Mouse (Mus musculus) forebrain, embryonic 13.5 days (tissue): ENCODE results near the gene Hist3h2a. TPM values are rescaled to one million over a fixed set of nuclear protein-coding genes. Genes with fewer than 3 reads are reported as not detected.
A peak's percentile ranks its signal among the peaks of the same experiment; 100 is the strongest.

ENCODE experiments used
- ATAC-seq: fragments of 200-750 bp; cut with Nextera tagmentation; 2 replicates; pipeline ENCODE4 v1.8.0; 2017
- H3K27ac ChIP-seq: fragments of 300-500 bp; sonication (generic); 2 replicates; pipeline ENCODE4 v1.5.1; 2015; ENCODE audit warnings: inconsistent platforms, mild to moderate bottlenecking, moderate library complexity
- H3K27me3 ChIP-seq: fragments of 300-500 bp; sonication (generic); 2 replicates; pipeline ENCODE4 v1.6.1; 2015; ENCODE audit warnings: mild to moderate bottlenecking, inconsistent platforms
- H3K36me3 ChIP-seq: fragments of 300-500 bp; sonication (generic); 2 replicates; pipeline ENCODE4 v1.6.1; 2015; ENCODE audit warnings: mild to moderate bottlenecking, inconsistent platforms; ENCODE audit not compliant: poor library complexity, severe bottlenecking
- H3K4me1 ChIP-seq: fragments of 300-500 bp; sonication (generic); 2 replicates; pipeline ENCODE4 v1.6.1; 2015; ENCODE audit warnings: inconsistent platforms
- H3K4me2 ChIP-seq: fragments of 300-500 bp; sonication (generic); 2 replicates; pipeline ENCODE4 v1.6.1; 2015; ENCODE audit warnings: inconsistent platforms, mild to moderate bottlenecking, moderate library complexity
- H3K4me3 ChIP-seq: fragments of 300-500 bp; sonication (generic); 2 replicates; pipeline ENCODE4 v1.5.1; 2015; ENCODE audit warnings: mild to moderate bottlenecking, inconsistent platforms
- H3K9ac ChIP-seq: fragments of 300-500 bp; sonication (generic); 2 replicates; pipeline ENCODE4 v1.6.1; 2015; ENCODE audit warnings: mild to moderate bottlenecking, inconsistent platforms
- H3K9me3 ChIP-seq: fragments of 300-500 bp; sonication (generic); replicated peaks from 2 replicates; pipeline ENCODE4 v1.6.1; 2016; ENCODE audit warnings: inconsistent platforms
- WGBS: fragments of 180-500 bp; shearing (Covaris S2); methylation state at CpG from one replicate; pipeline ENCODE4 v1.1.7; 2015; 5-methylcytosine and 5-hydroxymethylcytosine counted together
- polyA plus RNA-seq: library from polyadenylated mRNA; unstranded; fragments of >200 nt; fragmentation: Nextera tagmentation; extraction: Ambion mirVana; gene quantifications from 2 replicates; pipeline ENCODE4 v1.2.1, GENCODE M21; 2015

The Hist3h2a gene
- polyA plus RNA-seq, 1 experiment from 2014 or later: 132 TPM

DNA sequence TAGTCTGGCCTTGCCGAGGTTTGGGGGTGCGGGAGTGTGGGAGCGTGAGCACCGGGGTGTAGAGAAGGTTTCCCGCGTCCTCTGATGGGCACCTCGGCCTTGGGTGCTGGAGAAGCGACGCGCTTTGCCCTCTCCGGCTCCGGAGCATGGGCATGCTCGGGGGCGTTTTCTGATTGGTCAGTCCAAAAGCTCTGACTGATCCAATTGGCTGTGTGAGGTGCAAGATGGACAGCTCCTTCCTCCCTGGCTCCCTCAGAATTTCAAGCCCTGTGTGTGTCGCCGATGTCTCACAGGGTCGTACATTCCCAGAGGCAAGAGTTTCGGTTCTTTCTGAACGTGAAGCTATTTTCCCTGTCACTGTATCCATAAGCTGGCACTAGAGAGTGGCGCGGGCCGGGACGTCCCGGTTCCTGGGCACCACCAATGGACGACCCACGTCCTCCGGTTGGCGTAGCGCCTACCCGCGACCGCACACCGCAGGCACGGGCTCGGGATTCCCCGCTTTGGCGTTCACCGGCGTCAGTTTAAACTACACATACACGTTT lies 5.5 kb downstream of the Hist3h2a start:
- H3K36me3 ChIP-seq: peaks cover 12% of the 10 kb centered on the region
- peak; percentile 86 for ATAC-seq
- peaks cover 6% of the 10 kb centered on the region; the same call in 1 of the 2 replicates for H3K9me3 ChIP-seq
- peak overlapping the region; percentile 74 for H3K4me2 ChIP-seq
- H3K4me3 ChIP-seq: peak overlapping the region; percentile 49
- H3K4me1 ChIP-seq: peaks cover 43% of the 10 kb centered on the region
- H3K27ac ChIP-seq: peak overlapping the region; percentile 68
- 3% methylated on average over 40 of the region's 40 CpGs for WGBS
- H3K27me3 ChIP-seq: peaks cover 3% of the 10 kb centered on the region; the same call in 1 of the 2 replicates
- peak overlapping the region; percentile 75 for H3K9ac ChIP-seq

DNA sequence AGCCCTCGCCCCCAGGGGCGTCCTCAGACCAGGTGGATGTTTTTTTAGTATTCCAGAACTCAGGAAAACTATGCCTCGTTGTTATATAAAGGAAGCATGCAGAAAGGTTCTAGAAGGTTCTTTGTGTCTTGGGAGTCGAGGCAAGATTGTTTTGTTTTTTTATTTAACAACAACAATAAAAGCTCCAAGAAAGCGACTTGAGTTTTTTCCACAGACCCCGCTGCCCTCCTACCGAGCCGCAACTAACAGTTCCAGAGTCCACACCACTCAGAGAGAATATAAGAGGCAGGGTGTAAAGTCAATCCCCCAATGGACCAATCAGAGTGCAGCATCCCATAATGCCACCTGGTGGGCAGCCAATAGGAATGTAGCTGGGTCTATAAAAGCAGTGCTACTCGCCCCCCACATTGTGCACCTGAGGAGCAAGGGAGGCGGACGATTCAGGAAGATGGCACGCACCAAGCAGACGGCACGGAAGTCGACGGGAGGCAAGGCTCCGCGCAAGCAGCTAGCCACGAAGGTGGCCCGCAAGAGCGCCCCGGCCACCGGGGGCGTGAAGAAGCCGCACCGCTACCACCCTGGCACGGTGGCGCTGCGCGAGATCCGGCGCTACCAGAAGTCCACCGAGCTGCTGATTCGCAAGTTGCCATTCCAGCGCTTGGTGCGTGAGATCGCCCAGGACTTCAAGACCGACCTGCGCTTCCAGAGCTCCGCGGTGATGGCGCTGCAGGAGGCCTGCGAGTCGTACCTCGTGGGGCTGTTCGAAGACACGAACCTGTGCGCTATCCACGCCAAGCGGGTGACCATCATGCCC lies 7.1 kb downstream of the Hist3h2a start:
- no peak for ATAC-seq
- Histone ChIP-seq H3K27me3 (peaks cover 3% of the 10 kb centered on the region; the same call in 1 of the 2 replicates), H3K36me3 (peaks cover 12% of the 10 kb centered on the region), H3K9me3 (peaks cover 6% of the 10 kb centered on the region; the same call in 1 of the 2 replicates), H3K27ac (no peak overlapping the region), H3K9ac (no peak overlapping the region), H3K4me1 (peaks cover 36% of the 10 kb centered on the region), H3K4me3 (no peak overlapping the region), H3K4me2 (no peak overlapping the region)
- 69% methylated on average over 50 of the region's 50 CpGs for WGBS

- no peak overlapping the region for H3K4me3 ChIP-seq
- H3K27me3 ChIP-seq: peaks cover 3% of the 10 kb centered on the region; the same call in 1 of the 2 replicates
- H3K9ac ChIP-seq: no peak overlapping the region
- peaks cover 16% of the 10 kb centered on the region for H3K4me1 ChIP-seq
- H3K27ac ChIP-seq: no peak overlapping the region
- H3K36me3 ChIP-seq: peaks cover 9% of the 10 kb centered on the region; the same call in 1 of the 2 replicates
- no peak overlapping the region for H3K4me2 ChIP-seq
- ATAC-seq: no peak
- WGBS: 33% methylated on average over 17 of the region's 17 CpGs
- peaks cover 6% of the 10 kb centered on the region; the same call in 1 of the 2 replicates for H3K9me3 ChIP-seq
Observed at GRCm38 (mm10) chr11:58963543-58963942, 9.1 kb downstream of the Hist3h2a start.

DNA sequence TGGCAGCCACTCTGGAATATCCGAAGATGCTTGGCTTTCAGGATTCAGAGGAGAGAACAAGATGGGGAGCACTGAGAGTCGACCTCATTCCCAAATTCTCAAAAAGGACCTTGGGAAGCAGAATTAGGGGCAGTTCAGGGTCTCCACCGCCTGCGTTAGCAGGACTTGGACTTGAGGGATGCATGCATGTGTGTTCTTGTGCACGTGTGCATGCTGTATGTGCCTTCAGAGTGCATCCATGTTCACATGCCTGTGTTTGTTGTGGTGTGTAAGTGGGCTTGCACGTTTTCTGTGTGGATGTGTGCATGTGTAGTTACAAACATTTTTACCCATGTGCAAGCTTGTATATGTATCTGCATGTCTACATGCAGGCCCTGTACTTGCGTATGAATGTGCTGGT lies 9.7 kb downstream of the Hist3h2a start:
- H3K4me3 ChIP-seq: no peak overlapping the region
- ATAC-seq: no peak
- H3K36me3 ChIP-seq: peaks cover 10% of the 10 kb centered on the region; the same call in 1 of the 2 replicates
- H3K9me3 ChIP-seq: peaks cover 6% of the 10 kb centered on the region; the same call in 1 of the 2 replicates
- WGBS: 86% methylated on average over 7 of the region's 7 CpGs
- H3K27ac ChIP-seq: no peak overlapping the region
- no peak overlapping the region for H3K4me2 ChIP-seq
- peaks cover 10% of the 10 kb centered on the region for H3K4me1 ChIP-seq
- no peak overlapping the region for H3K9ac ChIP-seq
- peaks cover 3% of the 10 kb centered on the region; the same call in 1 of the 2 replicates for H3K27me3 ChIP-seq

DNA sequence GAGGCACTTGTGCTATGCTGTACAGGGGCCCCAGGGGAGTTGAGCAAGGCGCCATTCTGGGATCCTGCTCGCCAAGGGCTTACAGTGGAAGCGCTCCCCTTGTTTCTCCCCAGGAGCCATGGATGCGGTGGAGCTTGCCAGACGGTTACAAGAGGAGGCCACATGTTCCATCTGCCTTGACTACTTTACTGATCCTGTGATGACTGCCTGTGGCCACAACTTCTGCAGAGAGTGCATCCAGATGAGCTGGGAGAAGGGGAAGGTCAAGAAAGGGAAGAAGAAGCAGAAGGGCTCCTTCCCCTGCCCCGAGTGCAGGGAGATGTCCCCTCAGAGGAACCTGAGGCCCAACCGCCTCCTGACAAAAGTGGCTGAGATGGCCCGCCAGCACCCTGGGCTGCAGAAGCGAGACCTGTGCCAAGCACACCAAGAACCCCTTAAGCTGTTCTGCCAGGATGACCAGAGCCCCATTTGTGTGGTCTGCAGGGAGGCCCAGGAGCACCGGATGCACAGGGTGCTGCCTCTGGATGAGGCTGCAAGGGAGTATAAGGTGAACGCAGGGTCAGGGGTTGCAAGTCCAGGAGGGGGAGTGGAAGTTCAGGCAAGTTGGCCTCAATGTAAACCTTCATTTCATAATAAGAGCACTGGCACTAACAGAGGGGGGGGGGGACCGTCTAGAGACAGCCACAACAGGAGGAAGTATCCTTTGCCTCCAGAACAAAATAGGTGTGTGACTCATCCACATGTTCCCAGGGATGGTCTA lies 10.7 kb downstream of the Hist3h2a start:
- no peak overlapping the region for H3K4me3 ChIP-seq
- no peak overlapping the region for H3K9ac ChIP-seq
- peaks cover 6% of the 10 kb centered on the region; the same call in 1 of the 2 replicates for H3K9me3 ChIP-seq
- ATAC-seq: no peak
- H3K4me2 ChIP-seq: no peak overlapping the region
- H3K27me3 ChIP-seq: peaks cover 3% of the 10 kb centered on the region; the same call in 1 of the 2 replicates
- 58% methylated on average over 12 of the region's 12 CpGs for WGBS
- peaks cover 17% of the 10 kb centered on the region; the same call in 1 of the 2 replicates for H3K36me3 ChIP-seq
- no peak overlapping the region for H3K27ac ChIP-seq
- peaks cover 3% of the 10 kb centered on the region; the same call in 1 of the 2 replicates for H3K4me1 ChIP-seq

DNA sequence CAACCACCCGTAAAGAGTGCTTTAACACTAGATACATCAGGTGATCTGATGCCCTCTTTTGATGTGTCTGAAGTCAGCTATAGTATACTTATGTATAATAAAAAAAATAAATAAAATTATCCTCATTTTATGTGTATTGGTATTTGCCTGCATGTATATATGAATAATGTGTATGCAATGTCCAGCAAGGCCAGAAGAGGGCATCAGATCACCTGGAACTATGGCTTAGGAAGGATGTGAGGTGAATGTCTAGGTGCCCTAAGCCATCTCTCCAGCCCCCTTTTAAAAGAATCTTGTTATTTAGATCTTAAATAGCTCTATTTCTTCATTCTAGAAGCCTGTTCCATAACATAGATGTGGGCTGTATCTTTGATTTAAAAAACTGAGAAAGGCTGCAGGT lies 12.9 kb downstream of the Hist3h2a start:
- peaks cover under 1% of the 10 kb centered on the region; the same call in 1 of the 2 replicates for H3K27me3 ChIP-seq
- no peak for ATAC-seq
- no peaks in the 10 kb centered on the region for H3K9me3 ChIP-seq
- no peak overlapping the region for H3K9ac ChIP-seq
- 98% methylated on average over 1 of the region's 1 CpGs for WGBS
- no peak overlapping the region for H3K4me2 ChIP-seq
- H3K27ac ChIP-seq: no peak overlapping the region
- peaks cover 34% of the 10 kb centered on the region for H3K36me3 ChIP-seq
- H3K4me1 ChIP-seq: no peaks in the 10 kb centered on the region
- no peak overlapping the region for H3K4me3 ChIP-seq

DNA sequence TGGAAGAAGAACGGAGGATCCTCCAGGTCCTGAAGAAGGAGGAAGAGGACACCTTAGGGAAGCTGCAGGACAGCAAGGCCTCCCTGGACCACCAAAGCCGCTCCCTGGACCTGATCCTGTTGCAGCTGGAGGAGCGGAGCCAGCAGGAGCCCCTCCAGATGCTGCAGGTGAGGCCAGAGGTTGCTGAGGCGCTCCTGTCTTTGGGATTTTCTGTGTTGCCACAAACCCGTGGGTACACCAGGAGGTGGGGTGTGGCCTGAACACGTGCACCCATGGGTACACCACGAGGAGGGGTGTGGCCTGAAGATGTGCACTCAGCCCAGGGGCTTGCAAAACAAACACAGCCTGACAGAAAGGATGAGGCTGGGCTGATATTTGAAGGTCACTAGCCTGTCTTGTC lies 14.1 kb downstream of the Hist3h2a start:
- Histone ChIP-seq H3K9ac (no peak overlapping the region), H3K4me1 (no peaks in the 10 kb centered on the region), H3K36me3 (peaks cover 38% of the 10 kb centered on the region), H3K4me2 (no peak overlapping the region), H3K27ac (no peak overlapping the region), H3K27me3 (no peaks in the 10 kb centered on the region), H3K4me3 (no peak overlapping the region), H3K9me3 (no peaks in the 10 kb centered on the region)
- 86% methylated on average over 7 of the region's 7 CpGs for WGBS
- ATAC-seq: no peak

GRCm38 (mm10) chr11:58969027-58969426 lies 14.5 kb downstream of the Hist3h2a start:
- H3K36me3 ChIP-seq: peaks cover 38% of the 10 kb centered on the region
- H3K27me3 ChIP-seq: no peaks in the 10 kb centered on the region
- 81% methylated on average over 8 of the region's 8 CpGs for WGBS
- no peaks in the 10 kb centered on the region; the same call in 1 of the 2 replicates for H3K4me1 ChIP-seq
- H3K9ac ChIP-seq: no peak overlapping the region
- H3K9me3 ChIP-seq: no peaks in the 10 kb centered on the region
- no peak overlapping the region for H3K4me3 ChIP-seq
- ATAC-seq: no peak
- no peak overlapping the region for H3K27ac ChIP-seq
- no peak overlapping the region for H3K4me2 ChIP-seq

DNA sequence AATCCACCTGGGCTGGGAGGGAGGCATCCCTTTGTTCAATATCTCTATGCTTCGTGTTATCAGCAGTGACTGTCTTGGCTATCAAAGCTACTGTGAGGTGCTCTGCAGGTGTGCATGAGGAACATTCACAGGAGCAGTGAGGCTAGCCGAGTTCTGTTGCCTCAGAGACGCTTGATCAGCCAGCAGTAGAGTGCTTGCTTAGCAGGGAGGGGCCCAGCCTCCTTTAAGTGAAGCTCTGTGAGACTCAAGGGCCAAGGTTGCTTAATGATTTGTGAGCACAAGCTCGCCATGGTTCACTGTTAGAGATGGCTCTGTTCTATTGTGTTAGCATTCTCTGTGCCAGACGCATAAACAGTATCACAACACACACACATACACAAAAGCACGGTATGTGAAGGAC lies 15.2 kb downstream of the Hist3h2a start:
- ATAC-seq: no peak
- Histone ChIP-seq H3K9me3 (no peaks in the 10 kb centered on the region), H3K27me3 (no peaks in the 10 kb centered on the region), H3K4me2 (no peak overlapping the region), H3K36me3 (peaks cover 42% of the 10 kb centered on the region), H3K4me1 (peaks cover 4% of the 10 kb centered on the region), H3K9ac (no peak overlapping the region), H3K4me3 (no peak overlapping the region), H3K27ac (no peak overlapping the region)
- 77% methylated on average over 6 of the region's 6 CpGs for WGBS

- peaks cover 45% of the 10 kb centered on the region for H3K36me3 ChIP-seq
Observed at GRCm38 (mm10) chr11:58970831-58971530, 16.5 kb downstream of the Hist3h2a start.

GRCm38 (mm10) chr11:58971796-58972195 lies 17.3 kb downstream of the Hist3h2a start:
- H3K9me3 ChIP-seq: no peaks in the 10 kb centered on the region
- no peak overlapping the region for H3K27ac ChIP-seq
- no peak for ATAC-seq
- H3K4me1 ChIP-seq: peaks cover 15% of the 10 kb centered on the region
- peaks cover 45% of the 10 kb centered on the region for H3K36me3 ChIP-seq
- no peak overlapping the region for H3K4me3 ChIP-seq
- 92% methylated on average over 3 of the region's 3 CpGs for WGBS
- H3K4me2 ChIP-seq: no peak overlapping the region
- no peak overlapping the region for H3K9ac ChIP-seq
- H3K27me3 ChIP-seq: no peaks in the 10 kb centered on the region

More at GRCm38 (mm10) chr11:58970831-58971530, 16.5 kb downstream of the Hist3h2a start:
- H3K9ac ChIP-seq: no peak overlapping the region
- no peak for ATAC-seq
- no peak overlapping the region for H3K4me3 ChIP-seq
- H3K27me3 ChIP-seq: no peaks in the 10 kb centered on the region
- no peaks in the 10 kb centered on the region for H3K9me3 ChIP-seq
- WGBS: 92% methylated on average over 21 of the region's 21 CpGs
- peaks cover 12% of the 10 kb centered on the region for H3K4me1 ChIP-seq
- H3K4me2 ChIP-seq: no peak overlapping the region
- H3K27ac ChIP-seq: no peak overlapping the region
